24 mouse cellular contexts compared by ENCODE assay signal in the genomic region with DNA sequence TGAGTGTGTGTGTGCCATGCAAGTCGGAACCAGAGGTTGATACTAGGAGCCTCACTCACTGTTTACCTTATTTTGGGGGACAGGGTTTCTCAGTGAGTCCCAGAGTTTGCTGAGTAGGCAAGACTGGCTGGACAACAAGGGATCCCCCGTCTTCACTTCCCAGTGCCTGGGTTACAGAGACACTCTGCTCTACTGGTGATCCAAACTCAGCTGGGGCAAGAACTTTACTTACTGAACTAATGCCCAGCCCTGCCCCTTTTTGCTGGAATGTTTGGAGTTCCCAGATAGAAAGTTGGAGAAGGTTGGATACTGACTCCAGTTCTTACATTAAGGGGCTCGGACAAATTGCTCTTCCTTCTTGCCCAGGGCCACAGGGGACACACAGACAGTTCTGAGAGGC.
"Had no signal": no experiment of that assay in that cellular context is flagged by ENCODE, and none has a peak within 500 bp of the region (broad histone marks: within the 10 kb centered on the region; RNA-seq: fewer than 3 reads in every experiment).

No protein-coding gene starts in this region.

- H3K9ac ChIP-seq: heart, embryonic 13.5 days; heart, embryonic 15.5 days; hindbrain, embryonic 12.5 days; hindbrain, embryonic 14.5 days; intestine, embryonic 15.5 days; kidney, embryonic 15.5 days; limb, embryonic 13.5 days; limb, embryonic 15.5 days; liver, embryonic 12.5 days; liver, embryonic 14.5 days had no signal

- ATAC-seq: inflammation-experienced regulatory T-cells, adult 6 months; intestine, embryonic 15.5 days; liver, embryonic 12.5 days had no signal

- H3K4me3 ChIP-seq: gastrocnemius, adult 2 months; heart, adult 2 months; heart, embryonic 13.5 days; heart, embryonic 15.5 days; hindbrain, embryonic 10.5 days; hindbrain, embryonic 12.5 days; intestine, embryonic 15.5 days; kidney, embryonic 15.5 days; limb, embryonic 13.5 days; limb, embryonic 15.5 days; liver, embryonic 12.5 days had no signal

- H3K4me2 ChIP-seq: heart, embryonic 13.5 days; heart, embryonic 15.5 days; hindbrain, embryonic 12.5 days; hindbrain, embryonic 14.5 days; intestine, embryonic 15.5 days; kidney, embryonic 15.5 days; limb, embryonic 13.5 days; limb, embryonic 15.5 days; liver, embryonic 12.5 days had no signal

- H3K27ac ChIP-seq: gastrocnemius, adult 2 months; heart, adult 2 months; heart, embryonic 13.5 days; heart, embryonic 15.5 days; hindbrain, embryonic 10.5 days; hindbrain, embryonic 12.5 days; hindbrain, embryonic 14.5 days; intestine, embryonic 15.5 days; kidney, embryonic 15.5 days; kidney, postnatal 0 days; limb, embryonic 13.5 days; limb, embryonic 15.5 days; liver, embryonic 12.5 days; liver, embryonic 14.5 days had no signal

- DNase-seq: gastrocnemius, adult 2 months; gastrocnemius, postnatal 10 days; gastrocnemius, postnatal 25 days; heart, postnatal 14 days; kidney, adult 11 months; kidney, adult 2 months; kidney, adult 9 months; kidney, postnatal 14 days; kidney, postnatal 36 days; left cerebral cortex, postnatal 4 days had no signal

- H3K36me3 ChIP-seq: heart, embryonic 13.5 days; heart, embryonic 15.5 days; hindbrain, embryonic 10.5 days; hindbrain, embryonic 12.5 days; intestine, embryonic 15.5 days; kidney, embryonic 15.5 days; limb, embryonic 13.5 days; limb, embryonic 15.5 days; liver, embryonic 12.5 days had no signal

- H3K27me3 ChIP-seq: heart, embryonic 13.5 days; heart, embryonic 15.5 days; hindbrain, embryonic 12.5 days; intestine, embryonic 15.5 days; kidney, embryonic 15.5 days; limb, embryonic 13.5 days; limb, embryonic 15.5 days; liver, embryonic 12.5 days had no signal

- H3K9me3 ChIP-seq: heart, embryonic 13.5 days; heart, embryonic 15.5 days; hindbrain, embryonic 12.5 days; intestine, embryonic 15.5 days; kidney, embryonic 15.5 days; limb, embryonic 15.5 days; liver, embryonic 12.5 days had no signal
